Mouse (Mus musculus): Measurements from ENCODE around the gene Pbld1.

DNA sequence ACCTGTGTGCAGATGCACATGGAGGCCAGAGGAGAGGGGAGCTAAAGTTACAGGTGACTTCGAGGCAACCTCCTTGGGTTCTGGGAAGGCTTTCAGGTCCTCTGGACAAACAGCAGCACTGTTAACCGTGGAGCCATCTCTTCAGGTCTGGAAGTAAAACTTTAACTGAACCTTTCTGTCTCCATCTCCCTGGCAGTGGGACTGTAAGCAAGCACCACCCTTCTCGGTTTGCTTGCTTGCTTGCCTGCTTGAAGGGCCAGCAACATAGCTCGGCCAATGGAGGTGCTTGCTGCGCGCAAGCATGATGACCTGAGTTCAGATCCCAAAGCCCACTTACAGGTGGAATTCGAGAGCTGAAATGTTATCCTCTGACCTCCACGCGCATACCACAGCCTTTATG, 4.6 kb downstream of the Pbld1 start:
- no peak for TF ChIP-seq GATA1 (IDR thresholded peaks at IDR 0.05; ENCODE audit: low read length)
- TF ChIP-seq TAL1 (IDR thresholded peaks at IDR 0.05; ENCODE audit: low read length): no peak

All from erythroblast, embryonic 14.5 days (primary cell).